Mouse (Mus musculus): Measurements from ENCODE around the gene Sftpd. TPM values are rescaled to one million over a fixed set of nuclear protein-coding genes. Genes with fewer than 3 reads are reported as not detected.

Sftpd gene
- 5.2 TPM in 1 of 2 replicates, not detected in the other for polyA plus RNA-seq (2012; rRNA removed; ENCODE audit: low replicate concordance)

GRCm38 (mm10) chr14:41185059-41185821 is at the start of gene Sftpd:
TSS of gene Sftpd (minus strand) at chr14:41185149.

GRCm38 (mm10) chr14:41151220-41151898 is 33.6 kb downstream of the Sftpd start, which contains the start of gene Mbl1:
TSS of gene Mbl1 (plus strand) at chr14:41151458.

GRCm38 (mm10) chr14:41131540-41131939 is 53.4 kb downstream of the Sftpd start, which contains the start of gene Sftpa1:
TSS of gene Sftpa1 (plus strand) at chr14:41131782.

Other genes with a start within 250 kb of the Sftpd start
- gene Tspan14, start 218.3 kb downstream of the Sftpd start, polyA plus RNA-seq (2012; rRNA removed; ENCODE audit: low replicate concordance) = 87.4 and 109 TPM in 2 replicates
- 65.8 and 153 TPM in 2 replicates for gene Fam213a, start 171.4 kb downstream of the Sftpd start, polyA plus RNA-seq (2012; rRNA removed; ENCODE audit: low replicate concordance)
- not detected in 2 replicates for gene Dydc2, start 115.9 kb downstream of the Sftpd start, polyA plus RNA-seq (2012; rRNA removed; ENCODE audit: low replicate concordance)
- gene Dydc1, start 112.2 kb downstream of the Sftpd start, polyA plus RNA-seq (2012; rRNA removed; ENCODE audit: low replicate concordance) = not detected in 2 replicates
- gene Mat1a, start 80.1 kb downstream of the Sftpd start, polyA plus RNA-seq (2012; rRNA removed; ENCODE audit: low replicate concordance) = 0.07 and 0.44 TPM in 2 replicates
- 0.14 TPM in 1 of 2 replicates, not detected in the other for gene Sftpa1, start 53.4 kb downstream of the Sftpd start, polyA plus RNA-seq (2012; rRNA removed; ENCODE audit: low replicate concordance)
- 0.09 TPM in 1 of 2 replicates, not detected in the other for gene Mbl1, start 33.7 kb downstream of the Sftpd start, polyA plus RNA-seq (2012; rRNA removed; ENCODE audit: low replicate concordance)
- gene Gm2832, start 93.7 kb upstream of the Sftpd start, polyA plus RNA-seq (2012; rRNA removed; ENCODE audit: low replicate concordance) = not detected in 2 replicates
- not detected in 2 replicates for gene Gm5798, start 163.5 kb upstream of the Sftpd start, polyA plus RNA-seq (2012; rRNA removed; ENCODE audit: low replicate concordance)
- gene Gm7945, start 201.2 kb upstream of the Sftpd start, polyA plus RNA-seq (2012; rRNA removed; ENCODE audit: low replicate concordance) = not detected in 2 replicates
- gene Gm6482, start 223.1 kb upstream of the Sftpd start, polyA plus RNA-seq (2012; rRNA removed; ENCODE audit: low replicate concordance) = not detected in 2 replicates

All from subcutaneous adipose tissue, adult 2 months (tissue).